Mouse (Mus musculus) intestine, embryonic 14.5 days (tissue): Measurements from ENCODE around the gene Otop2. TPM values are rescaled to one million over a fixed set of nuclear protein-coding genes. Genes with fewer than 3 reads are reported as not detected.

ENCODE experiments used
- ATAC-seq: fragments of 200-750 bp; cut with Nextera tagmentation; replicated peaks from 2 replicates; pipeline ENCODE4 v1.8.0; 2017; ENCODE audit warnings: low read depth, moderate number of reproducible peaks, moderate TSS enrichment, moderate library complexity; ENCODE audit not compliant: low FRiP score, low TSS enrichment
- DNase-seq: peaks from one replicate; pipeline ENCODE4 v3.0.0-alpha.2; 2018; ENCODE audit warnings: low spot score
- H3K27ac ChIP-seq: fragments of 300-500 bp; sonication (generic); 2 replicates; pipeline ENCODE4 v1.5.1; 2014; ENCODE audit warnings: low read depth, mild to moderate bottlenecking, control low read depth
- H3K27me3 ChIP-seq: fragments of 300-500 bp; sonication (generic); replicated peaks from 2 replicates; pipeline ENCODE4 v1.6.1; 2014; ENCODE audit warnings: low read length, control low read depth; ENCODE audit not compliant: control insufficient read depth, insufficient read depth
- H3K36me3 ChIP-seq: fragments of 300-500 bp; sonication (generic); 2 replicates; pipeline ENCODE4 v1.6.1; 2014; ENCODE audit warnings: low read length, control low read depth; ENCODE audit not compliant: control insufficient read depth, insufficient read depth
- H3K4me1 ChIP-seq: fragments of 300-500 bp; sonication (generic); replicated peaks from 2 replicates; pipeline ENCODE4 v1.6.1; 2014; ENCODE audit warnings: low read length, control low read depth, mixed read lengths; ENCODE audit not compliant: control insufficient read depth, insufficient read depth
- H3K4me2 ChIP-seq: fragments of 300-500 bp; sonication (generic); 2 replicates; pipeline ENCODE4 v1.6.1; 2014; ENCODE audit warnings: low read length
- H3K4me3 ChIP-seq: fragments of 300-500 bp; sonication (generic); 2 replicates; pipeline ENCODE4 v1.5.1; 2014; ENCODE audit warnings: low read depth, low read length, control low read depth, mixed read lengths
- H3K9ac ChIP-seq: fragments of 300-500 bp; sonication (generic); 2 replicates; pipeline ENCODE4 v1.6.1; 2014; ENCODE audit warnings: mild to moderate bottlenecking, low read length
- H3K9me3 ChIP-seq: fragments of 300-500 bp; sonication (generic); 2 replicates; pipeline ENCODE4 v1.6.1; 2016; ENCODE audit warnings: low read length, control low read depth; ENCODE audit not compliant: control insufficient read depth
- WGBS: fragments of 180-500 bp; shearing (Covaris S2); extraction: QIAGEN DNeasy Blood & Tissue Kit; methylation state at CpG from one replicate; pipeline ENCODE4 v1.1.7; 2014; 5-methylcytosine and 5-hydroxymethylcytosine counted together
- polyA plus RNA-seq: library from polyadenylated mRNA; unstranded; fragments of >200 nt; fragmentation: Nextera tagmentation; extraction: Ambion mirVana; gene quantifications from 2 replicates; pipeline ENCODE4 v1.2.1, GENCODE M21; 2014

Otop2 gene
- polyA plus RNA-seq, 1 experiment from 2014 or later = not detected

DNA sequence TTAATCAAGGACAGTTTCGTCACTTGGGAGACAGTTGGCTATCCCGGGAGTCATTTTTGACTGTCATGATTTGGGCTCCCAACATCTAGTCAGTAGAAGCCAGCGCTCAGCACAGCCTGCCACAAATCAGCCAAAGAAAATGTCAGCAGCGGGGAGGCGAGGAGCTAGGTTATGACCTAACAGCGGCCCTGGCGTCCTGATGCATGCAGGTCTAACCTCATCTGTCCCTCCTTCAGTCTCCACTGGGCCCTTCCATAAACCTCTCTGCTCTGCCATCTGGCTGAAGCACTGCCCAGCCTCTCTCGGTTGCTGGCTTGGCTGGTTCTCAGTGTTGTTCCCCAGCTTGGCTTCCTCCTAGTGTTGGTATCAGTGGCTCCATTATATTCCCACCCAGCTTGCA is 24.7 kb upstream of the Otop2 start:
- no peak for DNase-seq
- ATAC-seq = no peak
- Histone ChIP-seq H3K4me2 (no peak overlapping the region), H3K9ac (no peak overlapping the region), H3K27ac (no peak overlapping the region), H3K4me3 (no peak overlapping the region), H3K4me1 (peaks cover 6% of the 10 kb centered on the region; the same call in 1 of the 2 replicates), H3K27me3 (no peaks in the 10 kb centered on the region), H3K9me3 (no peaks in the 10 kb centered on the region), H3K36me3 (no peaks in the 10 kb centered on the region)
- 70% methylated on average over 8 of the region's 8 CpGs for WGBS

DNA sequence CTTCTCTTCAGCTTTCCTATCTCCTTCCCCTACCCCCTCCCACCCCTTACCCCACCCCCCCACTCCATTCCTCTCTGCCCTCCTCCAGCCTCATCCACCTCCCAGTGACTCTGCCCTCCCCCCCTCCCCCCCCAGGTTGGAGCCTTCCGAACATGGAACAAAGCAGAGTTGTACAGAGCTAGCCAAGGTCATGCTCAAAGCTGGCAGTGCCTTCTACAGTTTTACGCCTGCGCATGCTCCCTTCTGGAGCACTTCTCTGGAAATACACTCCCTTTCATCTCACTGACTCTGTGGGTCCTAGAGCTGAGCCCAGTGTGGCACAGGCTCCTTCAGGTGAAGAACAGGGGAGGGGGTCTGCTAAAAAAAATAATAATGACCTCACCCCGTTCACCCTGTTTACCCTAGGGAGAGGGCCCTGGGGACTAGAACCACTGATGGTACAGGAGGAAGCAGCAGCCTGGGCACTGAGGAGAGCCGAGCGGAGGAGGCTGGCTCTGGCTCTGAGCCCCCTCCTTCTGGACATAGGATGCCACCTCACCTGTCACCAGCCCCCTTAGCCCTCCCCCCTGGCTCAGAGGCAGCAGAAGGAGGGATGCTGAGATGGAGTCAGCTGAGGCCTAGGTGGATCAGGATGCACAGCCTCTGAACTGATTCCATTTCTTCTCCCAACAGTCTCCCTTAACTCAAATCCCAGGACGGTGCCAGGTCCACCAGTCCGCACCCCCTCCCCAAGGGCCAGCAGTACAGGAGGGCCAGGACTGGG is 24.1 kb upstream of the Otop2 start:
- ATAC-seq = no peak
- H3K27ac ChIP-seq = no peak overlapping the region

GRCm38 (mm10) chr11:115283486-115283765 is 23.5 kb upstream of the Otop2 start:
- Histone ChIP-seq H3K27me3 (no peaks in the 10 kb centered on the region), H3K9ac (no peak overlapping the region), H3K4me2 (no peak overlapping the region), H3K36me3 (no peaks in the 10 kb centered on the region), H3K9me3 (no peaks in the 10 kb centered on the region), H3K27ac (no peak overlapping the region), H3K4me3 (no peak overlapping the region), H3K4me1 (no peaks in the 10 kb centered on the region)
- WGBS = 72% methylated on average over 9 of the region's 9 CpGs
- DNase-seq = no peak
- ATAC-seq = no peak

More for the DNA sequence above, 24.1 kb upstream of the Otop2 start:
- Histone ChIP-seq H3K9ac (no peak overlapping the region), H3K27me3 (no peaks in the 10 kb centered on the region), H3K4me1 (0 out of 2 replicates have a peak, but pooled peaks cover 2% of the 10 kb centered on the region), H3K9me3 (no peaks in the 10 kb centered on the region), H3K4me2 (no peak overlapping the region), H3K36me3 (no peaks in the 10 kb centered on the region), H3K4me3 (no peak overlapping the region)
- no peak for DNase-seq
- WGBS = 76% methylated on average over 8 of the region's 8 CpGs

GRCm38 (mm10) chr11:115283891-115284620 is 22.9 kb upstream of the Otop2 start:
- ATAC-seq = no peak

GRCm38 (mm10) chr11:115285282-115285681 is 21.7 kb upstream of the Otop2 start:
- Histone ChIP-seq H3K4me2 (no peak overlapping the region), H3K36me3 (no peaks in the 10 kb centered on the region), H3K4me1 (peaks cover 4% of the 10 kb centered on the region), H3K27me3 (no peaks in the 10 kb centered on the region), H3K9ac (no peak overlapping the region), H3K4me3 (no peak overlapping the region), H3K27ac (no peak overlapping the region), H3K9me3 (no peaks in the 10 kb centered on the region)
- 48% methylated on average over 4 of the region's 4 CpGs for WGBS
- ATAC-seq (no peak), DNase-seq (no peak)

More at GRCm38 (mm10) chr11:115283891-115284620, 22.9 kb upstream of the Otop2 start:
- Histone ChIP-seq H3K4me3 (no peak overlapping the region), H3K9me3 (no peaks in the 10 kb centered on the region), H3K4me1 (no peaks in the 10 kb centered on the region), H3K4me2 (no peak overlapping the region), H3K36me3 (no peaks in the 10 kb centered on the region), H3K27me3 (no peaks in the 10 kb centered on the region), H3K27ac (no peak overlapping the region), H3K9ac (no peak overlapping the region)
- DNase-seq = no peak
- 83% methylated on average over 12 of the region's 12 CpGs for WGBS

- H3K36me3 ChIP-seq = no peaks in the 10 kb centered on the region
- no peak overlapping the region for H3K9ac ChIP-seq
- ATAC-seq = no peak
- H3K4me3 ChIP-seq = no peak overlapping the region
- no peak overlapping the region for H3K27ac ChIP-seq
- no peak for DNase-seq
- WGBS = 81% methylated on average over 19 of the region's 19 CpGs
- H3K27me3 ChIP-seq = no peaks in the 10 kb centered on the region
- no peaks in the 10 kb centered on the region for H3K9me3 ChIP-seq
- peaks cover 9% of the 10 kb centered on the region for H3K4me1 ChIP-seq
- no peak overlapping the region for H3K4me2 ChIP-seq
Observed at GRCm38 (mm10) chr11:115286201-115286993, 20.6 kb upstream of the Otop2 start.

DNA sequence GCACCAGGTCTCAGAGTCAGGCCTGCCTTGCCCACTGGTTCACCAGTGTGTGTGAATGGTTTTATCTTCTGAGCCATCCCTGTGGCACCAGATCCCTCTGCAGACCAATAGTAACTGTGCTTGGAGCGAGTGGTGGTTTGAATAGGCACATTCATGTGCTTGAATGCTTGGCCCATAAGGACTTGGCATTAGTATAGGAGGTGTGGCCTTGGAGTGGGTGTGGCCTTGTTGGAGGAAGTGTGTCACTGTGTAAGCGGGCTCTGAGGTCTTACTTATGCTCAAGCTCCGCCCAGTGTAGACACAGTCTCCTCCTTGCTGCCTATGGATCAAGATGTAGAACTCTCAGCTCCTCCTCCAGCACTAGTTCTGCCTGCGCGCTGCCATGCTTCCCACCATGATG is 19.6 kb upstream of the Otop2 start:
- no peaks in the 10 kb centered on the region for H3K9me3 ChIP-seq
- 85% methylated on average over 5 of the region's 5 CpGs for WGBS

DNA sequence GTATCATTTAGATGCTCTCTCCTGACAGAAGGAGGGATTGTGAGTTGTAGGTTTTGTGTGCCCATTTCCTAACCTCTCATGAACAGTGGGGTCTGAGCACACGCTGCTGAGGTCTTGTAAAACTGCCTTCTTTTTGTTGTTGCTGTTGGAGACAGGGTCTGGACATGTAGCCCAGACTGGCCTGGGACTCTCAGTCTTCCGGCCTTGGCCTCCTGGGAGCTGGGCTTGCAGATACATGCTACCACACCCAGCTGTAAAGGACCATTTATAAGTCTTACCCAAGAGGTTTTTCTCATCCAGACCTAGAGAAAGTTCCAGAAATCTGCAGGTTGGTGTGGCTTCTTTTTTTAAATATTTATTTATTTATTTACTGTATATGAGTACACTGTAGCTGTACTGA is 18.7 kb upstream of the Otop2 start:
- 90% methylated on average over 2 of the region's 2 CpGs for WGBS
- H3K9me3 ChIP-seq = no peaks in the 10 kb centered on the region

More for the DNA sequence above, 19.6 kb upstream of the Otop2 start:
- Histone ChIP-seq H3K27ac (no peak overlapping the region), H3K27me3 (no peaks in the 10 kb centered on the region), H3K4me2 (no peak overlapping the region), H3K9ac (no peak overlapping the region), H3K4me1 (peaks cover 9% of the 10 kb centered on the region), H3K36me3 (no peaks in the 10 kb centered on the region), H3K4me3 (no peak overlapping the region)
- DNase-seq = no peak
- ATAC-seq = no peak

More for the DNA sequence above, 18.7 kb upstream of the Otop2 start:
- H3K36me3 ChIP-seq = no peaks in the 10 kb centered on the region
- no peak for DNase-seq
- no peak overlapping the region for H3K4me3 ChIP-seq
- H3K4me1 ChIP-seq = peaks cover 9% of the 10 kb centered on the region
- H3K9ac ChIP-seq = no peak overlapping the region
- no peak overlapping the region for H3K27ac ChIP-seq
- H3K4me2 ChIP-seq = no peak overlapping the region
- no peak for ATAC-seq
- H3K27me3 ChIP-seq = no peaks in the 10 kb centered on the region
